Mouse (Mus musculus): Measurements from ENCODE around the gene Slc50a1.

Gene Slc50a1

DNA sequence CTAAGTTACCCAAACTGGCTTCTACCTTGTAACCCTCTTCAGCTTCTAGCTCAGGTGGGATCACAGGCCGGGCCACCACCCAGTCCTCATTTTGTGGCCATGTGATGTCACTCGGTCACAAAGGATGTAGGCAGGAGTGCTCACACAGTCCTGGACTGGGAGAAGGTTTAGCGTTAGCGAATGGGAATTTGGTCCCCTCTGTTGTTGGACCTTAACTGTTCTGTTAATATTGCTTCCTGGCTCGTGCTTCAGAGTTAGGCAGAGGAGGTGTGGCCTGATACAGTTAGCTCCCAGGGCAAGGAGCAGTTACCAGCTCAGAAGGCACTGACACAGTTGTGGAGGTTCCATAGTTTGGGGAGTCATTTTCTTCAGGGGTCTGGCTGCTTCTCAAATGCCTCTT lies 23.8 kb upstream of the Slc50a1 start:
- DNase-seq (ENCODE audit: low spot score in 2 of 2) = no peak

DNA sequence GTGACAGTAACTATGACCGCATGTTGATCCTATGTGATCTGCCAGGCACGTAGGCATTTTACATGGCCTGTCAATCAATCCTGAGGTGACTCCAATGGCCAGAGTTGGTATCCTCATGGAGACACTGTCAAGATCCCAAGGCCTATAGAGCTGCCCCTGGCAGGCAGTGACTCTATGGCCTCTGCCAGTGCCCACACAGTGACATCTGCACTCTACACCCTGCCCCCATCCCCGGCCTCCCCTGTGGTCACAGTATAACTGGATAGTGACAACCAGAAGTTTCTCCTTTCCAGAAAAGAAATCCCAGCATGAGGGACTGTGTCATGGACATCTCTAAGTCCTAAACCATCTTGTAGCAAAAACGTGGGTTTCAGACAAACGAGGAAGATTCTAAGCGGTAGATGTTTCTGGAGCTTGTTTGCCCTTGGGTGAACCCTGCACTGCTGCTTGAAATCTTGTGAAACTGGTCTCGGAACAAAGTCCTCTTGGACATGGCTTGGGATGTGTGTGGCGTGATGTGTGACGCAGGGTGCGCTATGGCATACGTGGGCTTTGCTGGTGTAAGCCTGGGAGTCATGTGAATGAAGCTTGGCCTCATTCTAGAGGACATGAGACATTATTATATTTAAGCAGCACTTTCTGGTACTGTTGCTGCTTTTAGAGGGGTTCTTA lies 23.0 kb upstream of the Slc50a1 start:
- no peak for DNase-seq (ENCODE audit: low spot score in 2 of 2)

GRCm38 (mm10) chr3:89292303-89292702 lies 21.9 kb upstream of the Slc50a1 start:
- no peak for DNase-seq (ENCODE audit: low spot score in 2 of 2)

- no peak for DNase-seq (ENCODE audit: low spot score in 2 of 2)
Measured at GRCm38 (mm10) chr3:89291874-89292273, 21.5 kb upstream of the Slc50a1 start.

DNA sequence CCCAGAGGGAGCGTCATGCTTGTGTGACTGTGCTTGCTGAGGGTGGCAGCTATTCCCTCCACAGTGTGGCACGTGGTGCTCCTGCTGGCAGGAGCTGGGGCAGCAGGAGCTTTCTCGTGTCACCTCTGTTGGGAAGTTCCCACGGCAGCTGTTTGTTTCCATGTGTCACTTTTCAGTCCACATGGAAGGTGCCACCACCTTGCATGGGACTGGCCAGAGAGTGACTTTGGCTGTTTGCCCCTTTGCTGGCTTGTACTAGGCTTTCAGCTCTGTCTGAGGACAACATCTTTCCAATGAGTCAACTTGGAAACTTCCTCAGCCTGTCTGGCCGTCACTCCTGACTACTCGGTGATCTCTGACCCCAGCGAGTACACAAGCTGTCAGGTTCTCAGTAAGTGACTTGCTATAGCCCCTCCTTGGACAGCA lies 18.1 kb upstream of the Slc50a1 start:
- DNase-seq (ENCODE audit: low spot score in 2 of 2) = no peak

DNA sequence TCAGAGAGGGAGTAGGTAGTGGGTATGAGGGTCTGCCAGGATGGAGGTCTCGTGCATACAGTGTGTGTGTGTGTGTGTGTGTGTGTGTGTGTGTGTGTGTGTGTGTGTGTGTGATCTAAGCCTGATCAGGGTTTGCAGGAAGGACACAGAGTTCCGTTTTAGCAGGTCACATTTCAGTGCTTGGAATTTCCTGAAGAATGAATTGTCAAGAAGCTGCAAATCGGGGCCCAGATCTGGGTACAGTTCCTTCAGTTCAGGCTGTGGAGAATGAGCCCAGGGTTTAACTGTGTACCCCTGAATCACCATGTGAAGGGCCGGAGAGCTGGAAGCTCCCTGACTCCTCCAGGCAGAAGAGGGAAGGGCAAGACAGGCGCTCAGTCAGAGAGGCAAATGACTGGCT lies 16.9 kb upstream of the Slc50a1 start:
- DNase-seq (ENCODE audit: low spot score in 2 of 2) = no peak

DNA sequence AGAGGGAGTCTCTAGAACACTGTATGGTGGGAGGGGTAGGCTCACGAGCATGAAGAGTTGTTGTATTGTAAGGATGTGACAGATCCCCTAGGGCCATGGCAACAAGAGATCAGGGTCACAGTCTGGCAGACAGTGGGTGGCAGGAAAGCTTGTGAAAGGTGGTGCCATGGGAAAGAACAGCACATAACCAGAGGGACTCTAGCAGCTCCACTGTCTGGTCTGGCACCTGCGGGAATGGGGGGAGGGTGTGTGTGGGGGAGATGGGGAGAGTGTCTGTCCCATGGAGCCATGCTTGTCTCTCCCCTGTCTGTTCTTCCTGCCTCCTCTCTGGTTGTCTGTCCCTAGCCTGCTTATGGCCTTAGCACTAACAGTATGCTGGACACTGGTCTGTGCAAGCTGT lies 15.2 kb upstream of the Slc50a1 start:
- no peak for DNase-seq (ENCODE audit: low spot score in 2 of 2)

GRCm38 (mm10) chr3:89284261-89284660 lies 13.9 kb upstream of the Slc50a1 start:
- no peak for DNase-seq (ENCODE audit: low spot score in 2 of 2)

DNA sequence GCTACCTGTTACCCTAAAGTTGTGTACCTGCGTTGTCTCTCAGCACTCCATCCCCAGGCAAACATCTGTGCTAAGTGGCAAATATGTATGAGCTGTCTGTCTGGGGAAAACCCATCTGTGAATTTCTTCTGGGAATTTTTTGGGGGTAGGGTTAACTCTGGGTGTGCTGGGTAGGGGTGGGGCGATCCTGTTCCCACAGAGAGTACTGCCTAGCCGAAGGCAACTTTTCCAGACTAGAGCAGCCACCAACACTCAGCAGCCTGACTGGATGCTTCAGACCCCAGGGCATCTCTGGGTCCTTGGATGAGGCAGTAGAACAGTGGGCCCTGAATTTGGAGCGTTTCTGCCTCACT lies 11.9 kb upstream of the Slc50a1 start:
- DNase-seq (ENCODE audit: low spot score in 2 of 2) = no peak

GRCm38 (mm10) chr3:89281579-89282290 lies 11.4 kb upstream of the Slc50a1 start:
- DNase-seq (ENCODE audit: low spot score in 2 of 2) = peak; percentile 69 to 80

- no peak for DNase-seq (ENCODE audit: low spot score in 2 of 2)
Measured at GRCm38 (mm10) chr3:89280606-89281511, 10.5 kb upstream of the Slc50a1 start, which contains the start of gene Efna1. Efna1 (minus strand) TSS chr3:89281142.

- no peak for DNase-seq (ENCODE audit: low spot score in 2 of 2)
Measured at GRCm38 (mm10) chr3:89280050-89280605, 9.8 kb upstream of the Slc50a1 start.

DNA sequence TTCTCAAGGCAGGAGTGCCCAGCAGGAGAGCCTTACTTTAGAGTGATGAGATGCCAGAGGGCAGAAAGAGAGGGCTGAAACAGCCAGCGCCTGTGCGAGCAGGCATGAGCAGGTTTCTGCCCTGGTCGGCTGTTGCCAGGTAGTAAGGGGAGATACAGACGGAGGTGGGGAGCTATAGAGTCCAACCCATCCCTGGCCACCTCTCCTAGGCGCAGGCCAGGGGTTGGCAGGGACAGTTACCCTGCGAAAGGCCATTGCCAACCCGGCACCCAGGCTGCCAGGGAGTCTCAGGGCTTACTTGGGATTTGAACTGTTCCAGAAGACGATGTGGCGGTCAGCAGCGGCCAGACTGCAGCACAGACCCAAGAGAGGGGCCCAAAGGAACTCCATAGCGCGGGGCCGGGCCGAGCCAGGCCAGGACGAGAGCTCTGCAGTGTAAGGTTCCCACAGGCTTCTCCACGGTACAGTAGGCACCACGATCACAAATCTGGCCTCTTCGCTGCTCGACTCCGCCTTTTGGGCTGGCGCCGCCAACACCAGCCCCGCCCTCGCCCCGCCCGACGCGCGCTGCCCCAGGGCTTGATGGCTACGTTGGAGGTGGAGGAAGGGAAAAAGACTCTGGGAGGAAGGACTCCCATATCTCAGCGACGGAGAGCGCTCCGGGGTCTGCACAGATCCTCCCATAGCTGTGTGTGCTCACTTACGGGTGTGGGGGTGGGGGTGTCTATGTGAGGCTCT lies 9.0 kb upstream of the Slc50a1 start:
- DNase-seq (ENCODE audit: low spot score in 2 of 2) = peak; percentile 27 to 28

DNA sequence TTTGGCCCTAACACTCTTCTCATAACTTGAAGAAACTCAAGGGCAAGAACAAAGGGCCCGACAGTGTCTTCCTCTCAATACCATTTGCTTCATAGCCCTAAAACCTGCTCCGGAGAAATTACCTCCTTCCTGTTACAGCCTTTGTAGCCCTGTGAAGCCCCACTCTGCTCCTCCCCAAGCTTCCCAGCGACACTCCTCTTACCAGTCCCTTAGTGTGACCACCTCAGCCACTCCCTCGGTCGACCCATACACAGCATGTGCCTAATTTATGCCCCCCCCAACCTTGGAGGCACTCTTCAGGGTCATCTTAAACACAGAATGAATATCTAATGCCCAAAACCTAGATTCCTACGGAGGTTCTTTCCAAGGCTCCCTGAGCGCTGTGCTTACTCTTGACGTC lies 8.3 kb upstream of the Slc50a1 start:
- no peak for DNase-seq (ENCODE audit: low spot score in 2 of 2)

DNA sequence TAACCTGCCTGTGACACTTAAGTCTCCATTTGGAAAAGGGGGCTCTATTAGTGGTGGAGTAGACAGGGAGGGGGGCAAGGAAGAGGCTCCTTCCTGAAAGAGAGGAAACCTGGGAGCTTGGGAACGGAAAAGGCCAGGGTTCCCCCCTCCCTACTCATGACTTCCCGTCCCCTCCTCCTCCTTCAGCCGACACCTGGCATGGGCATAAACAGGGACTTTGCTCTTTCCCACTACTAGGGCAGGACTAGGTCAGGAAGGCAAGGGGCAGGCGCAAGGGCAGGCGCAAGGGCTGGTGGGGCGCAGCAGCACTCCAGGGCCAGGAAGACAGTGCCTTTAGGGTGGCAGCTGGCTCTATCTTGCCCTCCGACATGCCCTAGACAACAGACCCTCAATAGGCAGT lies 7.7 kb upstream of the Slc50a1 start:
- no peak for DNase-seq (ENCODE audit: low spot score in 2 of 2)

- DNase-seq (ENCODE audit: low spot score in 2 of 2) = no peak
Measured at GRCm38 (mm10) chr3:89277281-89278021, 7.1 kb upstream of the Slc50a1 start.

- no peak for DNase-seq (ENCODE audit: low spot score in 2 of 2)
Measured at GRCm38 (mm10) chr3:89276061-89276460, 5.7 kb upstream of the Slc50a1 start.

DNA sequence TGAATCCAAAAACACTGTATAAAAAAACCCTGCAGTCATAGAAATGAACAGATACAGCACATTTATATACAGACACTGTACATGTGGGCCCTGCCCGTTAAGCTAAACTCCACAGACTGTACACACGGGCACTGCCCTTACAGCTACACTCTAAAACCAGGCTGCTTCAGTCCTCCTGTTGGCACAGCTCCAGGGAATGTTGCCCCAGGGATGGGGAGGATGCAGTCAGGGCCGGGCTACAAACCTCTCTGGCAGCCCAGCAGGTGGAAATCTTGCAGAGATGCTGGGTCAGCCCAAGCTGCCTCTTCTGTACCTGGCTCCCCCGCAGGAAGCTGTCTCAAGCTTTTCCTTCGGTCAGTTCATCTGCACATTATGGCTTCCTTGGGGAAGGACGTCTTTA lies 1.4 kb upstream of the Slc50a1 start:
- no peak for DNase-seq (ENCODE audit: low spot score in 2 of 2)

- no peak for DNase-seq (ENCODE audit: low spot score in 2 of 2)
Measured at GRCm38 (mm10) chr3:89270891-89271290, 521 bp upstream of the Slc50a1 start.

DNA sequence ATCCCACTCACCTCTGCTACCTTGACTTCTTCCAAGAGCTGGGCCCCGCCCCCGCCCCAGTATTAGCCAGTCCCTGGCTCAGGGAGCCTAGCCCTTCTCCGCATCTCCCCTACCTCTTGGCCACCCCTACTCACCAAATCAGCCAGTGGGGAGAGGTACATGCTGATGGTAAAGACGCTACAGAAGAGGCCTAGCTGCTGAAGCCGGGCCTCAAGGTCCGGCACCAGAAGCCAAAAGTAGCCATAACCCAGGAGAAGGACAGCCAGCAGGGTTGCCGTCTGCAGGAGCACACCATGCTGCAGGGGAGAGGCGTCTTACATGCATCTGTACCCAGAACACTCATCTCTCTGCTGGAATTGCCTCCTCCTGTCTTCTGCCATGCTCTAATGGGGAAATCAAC lies 1.5 kb downstream of the Slc50a1 start:
- no peak for DNase-seq (ENCODE audit: low spot score in 2 of 2)

GRCm38 (mm10) chr3:89266439-89266893 lies 3.9 kb downstream of the Slc50a1 start:
- peak; percentile 59 to 67 for DNase-seq (ENCODE audit: low spot score in 2 of 2)

Measured in natural killer cell, adult 2 months (primary cell).